Mouse (Mus musculus): ENCODE measurements at regions not wholly inside any gene's neighbourhood (a gene's known extent, or its start where the extent isn't known, plus 50 kb on each side); places are given as distances from the start of the nearest gene placed in this dataset.

DNA sequence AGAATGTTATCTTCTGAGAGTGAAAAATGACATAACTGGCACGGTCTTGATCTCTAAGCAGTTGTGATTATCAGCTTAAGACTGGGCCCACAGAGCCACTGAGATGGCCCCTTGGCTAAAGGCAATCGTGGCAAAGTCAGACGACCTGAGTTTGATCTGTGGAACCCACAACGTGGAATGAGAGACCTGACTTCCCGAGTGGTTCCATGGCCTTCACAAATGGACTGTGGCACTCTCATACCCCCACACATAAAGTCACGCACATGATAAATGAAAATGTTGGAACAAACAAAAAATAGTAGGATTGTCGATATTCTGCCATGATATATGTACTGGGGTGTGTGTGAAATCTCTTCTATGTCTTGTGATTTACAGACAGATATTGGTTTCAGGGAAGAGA, 192.5 kb upstream of the Krr1 start:
- no peak for DNase-seq (ENCODE audit: low spot score in 2 of 2)

DNA sequence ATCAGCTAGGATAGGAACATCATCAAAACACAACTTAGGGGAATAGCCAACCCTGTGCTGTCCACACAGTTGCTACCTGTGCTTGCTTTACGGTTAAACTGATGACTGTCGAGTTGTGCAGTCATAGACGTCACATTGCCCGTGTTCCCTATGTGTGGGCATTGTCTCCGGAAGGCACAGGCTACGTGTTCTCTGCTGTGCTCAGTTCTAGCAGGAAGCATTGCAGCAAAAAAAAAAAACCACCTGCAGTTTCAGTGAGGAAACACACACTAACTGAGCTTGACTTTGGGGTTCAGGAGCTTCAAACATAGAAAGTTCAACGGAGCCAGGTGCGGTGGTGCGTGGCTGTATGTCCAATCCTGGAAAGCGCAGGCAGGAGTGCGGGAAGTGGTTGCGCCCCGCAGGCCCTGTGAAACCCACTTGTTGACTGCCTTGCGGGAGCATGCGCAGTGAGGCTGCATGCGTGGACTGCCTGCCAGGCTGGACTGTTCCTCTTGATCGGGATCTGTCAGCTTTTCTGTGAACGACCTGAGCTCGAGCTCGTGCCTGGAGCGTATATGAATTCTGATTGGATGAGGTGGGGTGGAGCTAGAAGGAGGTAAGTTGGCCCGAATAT, 190.2 kb upstream of the Krr1 start:
- DNase-seq (ENCODE audit: low spot score in 2 of 2) = no peak

- DNase-seq (ENCODE audit: low spot score in 2 of 2) = no peak
Observed at GRCm38 (mm10) chr10:111783496-111783895, 189.0 kb upstream of the Krr1 start.

GRCm38 (mm10) chr10:111784065-111784853, 188.2 kb upstream of the Krr1 start:
- no peak for DNase-seq (ENCODE audit: low spot score in 2 of 2)

DNA sequence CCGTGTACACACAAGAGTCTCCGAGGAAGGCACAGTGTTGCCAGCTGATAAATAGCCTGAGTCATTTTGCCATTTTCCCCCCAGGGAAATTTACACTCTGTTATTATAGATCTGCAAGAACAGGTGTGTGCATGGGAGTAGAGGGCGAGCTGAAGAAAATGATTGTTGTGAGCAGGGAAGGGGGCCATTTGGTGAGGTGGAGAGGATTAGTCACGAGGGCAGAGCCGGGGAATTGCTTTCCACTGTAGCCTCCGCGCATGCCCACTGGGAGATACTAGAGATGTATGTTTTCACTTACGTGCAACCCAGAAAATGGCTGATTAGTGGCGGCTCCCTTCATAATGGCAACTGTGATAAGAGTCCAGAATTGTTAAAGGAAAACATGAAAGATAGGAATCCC, 185.3 kb upstream of the Krr1 start:
- DNase-seq (ENCODE audit: low spot score in 2 of 2) = no peak

DNA sequence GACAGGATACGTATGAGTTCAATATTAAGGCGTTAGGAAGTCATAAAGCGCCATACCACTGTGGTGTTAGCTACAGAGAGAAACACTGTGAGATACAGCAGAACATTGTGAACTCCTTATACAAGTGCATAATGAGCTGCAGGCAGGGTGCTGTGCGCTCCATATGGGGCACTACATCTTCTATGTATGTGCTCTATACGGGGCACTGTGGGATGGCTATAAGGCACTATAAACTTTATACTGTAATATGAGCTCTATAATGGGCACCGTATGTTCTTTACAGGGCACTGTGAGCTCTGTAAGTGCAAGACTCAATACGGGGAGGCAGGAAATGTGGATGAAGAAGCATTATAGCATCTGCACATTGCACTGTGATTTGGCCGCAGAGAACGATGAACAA, 183.2 kb upstream of the Krr1 start:
- DNase-seq (ENCODE audit: low spot score in 2 of 2) = no peak

DNA sequence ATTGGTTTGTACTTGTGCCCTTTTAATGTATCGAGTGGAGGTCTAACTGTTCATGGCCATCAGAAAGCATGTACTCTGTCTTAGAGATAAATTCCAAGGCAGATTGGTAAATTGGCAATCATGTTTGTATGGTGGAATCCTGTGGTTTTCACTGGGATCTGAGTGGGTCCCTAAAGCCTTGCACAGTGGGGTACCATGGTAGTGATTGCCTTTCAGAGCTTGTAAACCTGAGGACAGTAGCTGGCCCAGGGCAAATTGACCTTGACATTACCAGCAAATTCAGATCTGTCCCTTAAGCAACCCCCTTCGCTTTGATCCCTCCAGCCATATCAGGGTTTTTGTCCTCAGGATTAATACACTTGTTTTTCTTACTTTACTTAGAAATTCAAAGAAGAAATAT, 181.6 kb upstream of the Krr1 start:
- DNase-seq (ENCODE audit: low spot score in 2 of 2) = no peak

DNA sequence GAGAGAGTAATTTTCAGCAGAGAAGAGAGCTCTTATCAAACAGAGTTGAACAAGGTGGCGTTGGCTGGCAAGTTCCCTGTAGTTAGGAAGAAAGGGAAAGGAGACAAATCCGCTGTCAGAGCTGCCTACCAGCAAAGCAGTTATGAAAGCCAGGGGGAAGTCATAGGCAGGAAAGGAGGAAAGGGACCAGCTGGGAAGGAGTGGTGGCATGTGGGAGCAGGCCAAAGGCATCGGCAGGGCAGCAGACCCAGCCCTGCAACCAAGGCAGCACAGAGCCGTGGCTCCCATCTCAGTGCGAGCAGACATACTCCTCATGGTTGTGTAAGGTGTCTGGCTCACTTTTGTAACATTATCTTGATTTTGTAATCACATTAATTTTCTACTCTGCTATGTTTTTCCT, 177.4 kb upstream of the Krr1 start:
- no peak for DNase-seq (ENCODE audit: low spot score in 2 of 2)

DNA sequence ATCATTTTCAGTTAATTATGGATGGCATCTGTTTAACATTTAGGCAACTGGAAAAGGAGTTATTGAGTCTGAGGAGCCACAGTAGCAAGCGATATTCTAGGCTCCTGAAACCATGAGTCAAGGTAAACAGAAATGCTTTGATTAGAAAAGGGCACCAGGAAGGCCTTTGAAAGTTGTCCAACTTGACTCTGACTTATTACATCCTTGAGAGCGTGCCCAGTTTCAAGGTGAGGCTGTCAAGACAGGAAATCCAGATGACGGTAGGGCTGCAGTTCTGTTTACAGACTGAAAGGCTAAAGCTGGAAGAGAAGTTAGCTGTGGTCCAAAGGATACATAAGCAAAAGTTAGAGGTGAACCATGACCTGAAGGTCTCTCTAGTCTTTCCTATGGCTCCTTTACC, 176.7 kb upstream of the Krr1 start:
- DNase-seq (ENCODE audit: low spot score in 2 of 2) = no peak

DNA sequence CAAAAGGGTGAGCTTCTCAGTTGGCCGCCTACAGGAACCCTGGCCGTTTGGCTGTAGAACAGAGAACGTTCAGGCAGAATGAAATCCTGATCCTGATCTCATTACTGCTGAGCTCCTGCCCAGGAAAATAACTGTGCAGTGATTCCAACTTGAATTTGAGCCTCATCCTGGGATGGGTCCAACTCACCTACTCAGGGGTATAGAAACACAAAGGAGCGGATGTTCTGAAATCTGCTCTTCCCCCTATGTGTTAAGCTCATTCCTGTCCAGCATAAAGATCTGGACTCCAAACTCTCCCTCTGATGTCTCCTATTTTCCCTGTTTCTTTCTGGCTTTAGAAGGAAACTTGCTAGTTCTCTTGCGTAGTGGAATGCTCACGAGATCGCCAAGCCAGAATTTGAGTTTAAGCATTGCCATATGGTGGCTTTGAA, 173.6 kb upstream of the Krr1 start:
- DNase-seq (ENCODE audit: low spot score in 2 of 2) = no peak

DNA sequence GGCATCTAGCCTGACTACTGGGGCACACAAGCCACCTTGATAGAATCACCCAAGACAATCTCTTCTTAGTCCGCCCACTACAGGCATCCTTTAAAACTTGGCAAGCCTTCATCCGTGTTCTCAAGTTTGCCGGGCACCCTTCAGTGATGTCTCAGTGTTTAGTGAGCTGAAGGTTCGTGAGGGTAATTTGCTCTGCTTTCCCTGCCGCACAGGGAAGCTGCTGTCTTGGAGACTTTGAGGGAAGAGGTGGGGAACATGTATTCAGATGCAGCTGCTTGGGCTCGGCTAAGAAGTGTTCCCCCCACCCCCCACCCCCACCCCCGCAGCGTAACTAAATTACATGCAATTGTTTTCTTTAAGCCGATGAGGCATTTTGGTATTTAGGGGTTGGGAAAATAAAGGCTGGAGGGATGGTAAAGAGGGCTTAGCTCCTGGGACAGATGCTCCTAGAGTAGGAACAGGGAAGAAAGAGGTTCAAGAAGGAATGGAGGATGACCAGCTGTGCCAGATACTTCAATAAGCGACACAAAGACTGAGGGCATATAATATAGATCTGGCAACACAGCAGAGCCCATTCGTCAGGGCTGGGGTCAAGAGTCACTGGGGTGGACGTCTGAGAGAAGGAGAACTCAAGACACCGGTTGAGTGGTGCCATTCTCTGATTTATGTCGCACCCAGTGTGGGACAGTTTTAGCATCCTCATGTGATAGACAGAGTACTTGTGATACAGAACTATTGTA, 172.4 kb upstream of the Krr1 start:
- DNase-seq (ENCODE audit: low spot score in 2 of 2) = no peak

- no peak for DNase-seq (ENCODE audit: low spot score in 2 of 2)
Observed at GRCm38 (mm10) chr10:111800590-111800935, 171.9 kb upstream of the Krr1 start.

DNA sequence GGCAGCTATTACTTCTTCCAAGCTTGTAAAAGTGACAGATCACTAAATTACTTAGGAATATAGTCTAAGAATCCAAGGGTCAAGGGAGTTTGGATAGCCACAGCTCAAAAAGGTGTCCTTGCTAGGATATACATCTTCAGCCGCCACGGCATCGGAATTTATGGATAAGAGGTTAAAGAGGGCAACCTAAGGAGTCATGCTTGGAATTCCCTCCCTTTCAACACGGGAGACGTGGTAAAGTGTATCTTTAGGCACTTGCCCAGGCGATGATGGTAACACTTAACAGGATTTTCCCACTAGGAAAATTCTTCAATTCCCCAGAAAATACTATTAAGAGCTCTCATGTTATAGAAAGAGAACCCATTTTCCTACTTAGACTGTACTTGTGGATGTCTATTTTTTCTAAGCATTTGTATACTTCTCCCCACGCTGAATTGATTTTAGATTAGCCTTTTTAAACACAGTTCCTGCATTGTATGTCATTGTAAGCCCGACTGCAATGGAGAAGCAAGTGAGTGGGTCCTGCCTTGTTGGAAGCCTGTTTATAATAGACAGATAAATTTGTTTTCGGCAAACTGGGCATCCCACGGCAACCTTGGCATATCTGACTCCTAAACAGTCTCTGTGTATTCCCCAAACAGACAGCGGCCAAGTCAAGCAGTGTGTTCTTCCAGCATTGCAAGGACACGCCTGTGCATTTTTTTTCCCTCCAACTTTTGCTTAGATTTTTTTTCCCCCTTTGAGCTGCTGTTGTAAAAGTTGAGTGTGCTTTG, 171.3 kb upstream of the Krr1 start:
- DNase-seq (ENCODE audit: low spot score in 2 of 2) = no peak

GRCm38 (mm10) chr10:111801794-111802359, 170.6 kb upstream of the Krr1 start:
- no peak for DNase-seq (ENCODE audit: low spot score in 2 of 2)

DNA sequence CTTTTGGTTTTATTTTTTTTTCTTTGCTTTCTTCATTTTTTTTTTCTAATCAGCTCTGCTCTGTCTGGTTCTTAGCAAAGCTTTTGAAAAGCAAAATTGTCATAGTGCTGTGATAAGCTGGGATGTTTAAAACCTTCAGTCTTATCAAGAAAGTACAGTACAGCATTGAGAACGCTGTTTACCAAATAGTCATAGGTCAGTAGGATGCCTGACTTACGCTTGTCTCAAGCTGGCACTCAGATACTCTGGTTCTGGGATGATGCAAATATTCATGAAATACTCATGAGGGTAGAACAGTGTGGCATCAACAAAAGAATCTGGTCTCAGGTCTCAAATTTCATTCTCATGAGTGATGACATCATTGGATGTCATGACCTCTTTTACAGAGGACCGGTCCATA, 166.1 kb upstream of the Krr1 start:
- no peak for DNase-seq (ENCODE audit: low spot score in 2 of 2)

DNA sequence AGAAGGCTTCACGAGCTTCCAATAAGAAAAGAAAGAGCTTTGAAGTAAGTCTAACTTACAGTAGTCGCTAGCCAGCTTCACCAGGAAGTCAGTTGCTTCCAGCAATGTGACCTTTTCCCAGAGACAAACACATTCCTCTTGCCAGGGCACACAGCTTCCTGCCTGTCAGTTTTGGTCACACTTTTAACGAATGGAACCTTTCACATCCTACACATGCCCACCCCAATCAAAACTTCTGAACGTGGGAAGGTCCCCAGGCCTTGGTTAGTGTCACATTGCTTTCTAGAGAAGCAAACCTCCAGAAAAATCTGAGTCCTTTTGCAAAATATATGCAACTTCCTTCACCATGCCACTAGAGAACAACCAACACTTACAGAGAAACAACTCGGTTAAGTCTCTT, 165.5 kb upstream of the Krr1 start:
- no peak for DNase-seq (ENCODE audit: low spot score in 2 of 2)

- DNase-seq (ENCODE audit: low spot score in 2 of 2) = no peak
Observed at GRCm38 (mm10) chr10:111813736-111814135, 158.7 kb upstream of the Krr1 start.

DNA sequence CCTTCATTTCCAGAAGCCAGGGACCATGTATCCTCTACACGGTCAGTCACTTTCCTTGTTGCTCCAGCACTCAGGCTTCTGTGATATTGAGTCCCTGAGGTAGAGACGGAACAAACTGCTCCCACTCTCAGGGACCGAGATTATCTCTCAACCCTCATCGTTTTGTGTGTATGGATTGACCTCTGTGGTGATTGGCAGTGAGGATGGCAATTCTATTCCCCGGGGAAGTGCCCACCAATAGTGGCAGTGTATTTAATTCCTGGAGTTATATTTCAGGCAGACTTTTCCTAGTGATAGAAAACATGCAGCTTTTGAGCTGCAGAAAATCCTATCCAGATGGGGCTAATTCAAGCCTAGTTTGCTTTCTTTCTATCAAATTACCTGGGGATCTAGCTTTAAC, 157.8 kb upstream of the Krr1 start:
- DNase-seq (ENCODE audit: low spot score in 2 of 2) = no peak

DNA sequence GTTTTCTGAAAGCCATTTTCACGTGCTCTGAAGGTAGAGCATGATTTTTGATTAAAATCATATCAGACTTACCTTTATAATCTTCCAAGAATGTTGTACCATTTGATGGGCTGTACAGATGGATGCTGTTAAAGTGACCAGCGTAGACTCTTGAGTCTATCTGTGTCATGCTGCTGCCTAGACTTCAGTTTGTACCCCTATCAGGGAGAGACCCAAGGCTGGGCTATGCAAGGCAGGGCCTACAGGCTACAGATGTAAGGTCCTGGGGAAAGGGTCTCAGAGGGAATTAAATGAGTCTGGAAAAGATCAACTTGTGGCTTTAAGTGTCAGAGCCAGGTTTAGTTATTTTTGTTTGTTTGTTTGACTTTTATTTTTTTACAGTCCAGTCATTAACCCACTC, 157.3 kb upstream of the Krr1 start:
- DNase-seq (ENCODE audit: low spot score in 2 of 2) = no peak

DNA sequence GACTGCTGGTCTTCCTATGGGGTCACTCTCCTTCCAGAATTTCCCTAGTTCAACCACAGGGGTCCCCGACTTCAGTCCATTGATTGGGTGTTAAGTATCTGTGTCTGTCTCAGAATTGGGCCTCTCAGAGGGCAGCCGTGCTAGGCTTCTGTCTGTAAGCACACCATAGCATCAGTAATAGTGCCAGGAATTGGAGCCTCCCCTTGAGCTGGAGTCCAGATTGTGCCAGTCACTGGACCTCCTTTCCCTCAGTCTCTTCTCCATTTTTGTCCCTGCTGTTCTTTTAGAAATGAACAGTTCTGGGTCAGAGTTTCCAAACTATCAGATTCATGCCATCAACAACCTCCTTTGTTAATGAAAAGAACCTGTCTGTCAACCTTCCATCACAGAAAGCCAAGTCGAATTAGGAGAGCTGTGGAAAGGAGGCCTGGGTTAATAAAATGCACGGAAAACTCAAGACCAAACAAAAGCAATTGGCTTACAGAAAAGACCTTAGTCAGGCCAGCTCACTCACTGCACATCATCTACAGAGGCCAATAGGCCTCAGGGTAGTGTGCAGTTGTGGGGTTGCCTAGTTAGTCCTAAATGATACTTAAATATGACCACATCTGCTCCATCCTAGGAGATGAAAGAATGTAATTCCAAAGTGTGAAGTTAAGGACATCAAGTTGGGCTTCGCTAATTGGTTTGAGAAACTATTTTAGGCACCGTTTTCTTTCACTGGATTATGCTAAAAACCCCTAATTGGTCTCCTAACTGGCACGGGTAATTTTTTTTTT, 156.5 kb upstream of the Krr1 start:
- no peak for DNase-seq (ENCODE audit: low spot score in 2 of 2)

Measured in adrenal gland, postnatal 4 days (tissue).